Mouse (Mus musculus) c-Kit-positive CD71-positive TER-119-positive erythroid progenitor cells, embryonic 14.5 days (primary cell): ENCODE results near the gene Utp20.
"Not testable (repeated sequence)": the region's sequence is repeated elsewhere in the genome, so short reads cannot be mapped to it uniquely, and the experiment has no call there.

Source experiments
- DNase-seq: peaks from one replicate; pipeline ENCODE4 v3.0.0-alpha.2; 2013; ENCODE audit warnings: low spot score

Utp20 gene

GRCm38 (mm10) chr10:88783941-88784340, 42.7 kb downstream of the Utp20 start:
- DNase-seq, result no peak

GRCm38 (mm10) chr10:88783135-88783534, 43.5 kb downstream of the Utp20 start:
- not testable (repeated sequence) for DNase-seq

- DNase-seq, result no peak
These were observed 45.9 kb downstream of the Utp20 start for GRCm38 (mm10) chr10:88780716-88781115.

DNA sequence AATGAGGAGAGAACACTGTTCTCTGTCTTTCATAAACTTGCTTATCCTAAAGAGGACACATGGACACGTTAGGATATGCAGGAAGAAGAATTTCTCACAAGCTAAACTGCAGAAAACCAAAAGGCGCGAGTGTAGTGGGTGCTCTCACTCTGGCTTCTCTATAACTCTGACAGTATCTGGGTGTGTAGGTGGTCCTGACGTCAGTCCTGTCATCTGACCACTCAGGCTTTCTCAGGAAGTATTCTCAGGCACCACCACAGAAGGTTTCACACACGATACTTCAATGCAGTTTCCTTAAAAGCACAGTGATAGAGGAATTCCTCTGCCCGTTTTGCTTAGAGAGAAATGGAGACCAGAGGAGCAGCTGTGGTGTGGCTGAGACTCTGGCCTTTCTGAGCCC, 50.4 kb downstream of the Utp20 start:
- DNase-seq, result no peak

- not testable (repeated sequence) for DNase-seq
These were observed 53.6 kb downstream of the Utp20 start for GRCm38 (mm10) chr10:88772965-88773364.

DNA sequence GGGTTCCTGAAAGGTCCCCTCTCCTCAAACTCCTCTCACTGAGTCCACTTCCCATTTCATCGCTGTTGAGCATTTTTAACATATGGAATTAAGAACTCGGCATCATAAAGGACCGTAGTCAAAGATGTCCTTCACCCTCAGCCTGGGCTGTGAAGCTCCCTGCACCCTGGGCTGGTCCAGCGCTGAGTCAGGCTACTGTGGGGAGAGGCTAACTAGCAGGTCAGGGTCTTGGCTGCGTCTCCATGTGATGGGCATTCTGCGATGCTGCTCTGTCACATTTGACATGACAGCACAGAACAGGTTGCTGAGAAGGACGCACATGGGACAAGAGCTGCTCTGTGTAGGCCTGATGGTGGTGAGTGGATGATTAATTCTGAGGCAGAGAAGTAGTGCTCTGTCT, 56.9 kb downstream of the Utp20 start:
- no peak for DNase-seq

- no peak for DNase-seq
These were observed 57.6 kb downstream of the Utp20 start for GRCm38 (mm10) chr10:88768961-88769360.

- DNase-seq, result no peak
These were observed 61.0 kb downstream of the Utp20 start for GRCm38 (mm10) chr10:88765431-88766142.

DNA sequence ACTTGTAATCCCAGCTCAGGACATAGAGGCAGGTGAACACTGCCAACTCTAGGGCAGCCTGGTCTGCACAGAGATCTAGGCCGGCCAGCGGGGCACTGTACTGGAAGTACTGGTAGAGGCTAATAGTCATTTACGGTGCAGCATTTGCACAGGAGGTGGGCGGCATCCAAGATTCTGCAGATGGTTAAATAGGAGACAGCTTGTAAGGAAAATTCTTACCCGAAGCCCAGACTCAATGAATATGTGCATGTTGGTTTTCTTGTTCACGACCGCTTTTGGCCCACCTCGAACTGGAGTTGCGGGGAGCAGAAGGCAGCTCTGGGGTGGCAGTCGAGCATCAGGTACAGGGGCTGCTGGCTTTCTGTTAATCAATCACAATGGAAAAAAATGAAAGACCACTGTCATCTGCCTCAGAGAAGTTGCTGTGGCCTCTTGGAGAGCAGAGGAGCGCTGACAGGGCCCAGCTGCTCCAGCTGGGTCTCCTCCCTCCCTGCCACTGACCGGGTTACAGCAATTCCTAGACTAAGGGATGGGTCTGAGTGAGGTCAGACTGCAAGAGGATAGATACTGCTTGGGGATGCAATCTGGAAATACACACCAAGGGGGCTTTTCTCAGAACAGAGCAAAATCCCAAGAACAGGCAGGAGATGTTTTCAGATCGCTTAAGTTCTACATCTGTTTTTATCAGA, 64.9 kb downstream of the Utp20 start:
- no peak for DNase-seq

GRCm38 (mm10) chr10:88741426-88741825, 85.2 kb downstream of the Utp20 start:
- no peak for DNase-seq

DNA sequence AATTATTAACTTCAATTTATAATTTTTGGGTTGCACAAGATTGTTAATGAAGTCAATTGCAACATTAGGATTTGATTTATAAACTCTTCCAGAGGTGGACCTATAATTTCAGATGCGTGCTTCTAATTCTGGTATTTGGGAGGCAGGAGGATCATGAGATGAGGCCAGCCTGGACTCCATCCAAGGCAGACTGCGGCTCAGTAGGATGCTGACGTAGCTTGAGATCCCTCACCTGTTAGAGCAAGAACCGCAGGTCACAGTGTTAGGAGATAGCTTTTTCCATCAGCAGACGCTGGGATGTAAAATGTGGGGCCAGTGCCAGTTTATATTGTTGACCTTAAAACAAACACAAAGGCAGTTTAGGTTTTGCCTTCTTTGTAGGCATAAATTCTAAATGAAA, 85.8 kb downstream of the Utp20 start:
- no peak for DNase-seq

- no peak for DNase-seq
These were observed 86.8 kb downstream of the Utp20 start for GRCm38 (mm10) chr10:88739818-88740217.

DNA sequence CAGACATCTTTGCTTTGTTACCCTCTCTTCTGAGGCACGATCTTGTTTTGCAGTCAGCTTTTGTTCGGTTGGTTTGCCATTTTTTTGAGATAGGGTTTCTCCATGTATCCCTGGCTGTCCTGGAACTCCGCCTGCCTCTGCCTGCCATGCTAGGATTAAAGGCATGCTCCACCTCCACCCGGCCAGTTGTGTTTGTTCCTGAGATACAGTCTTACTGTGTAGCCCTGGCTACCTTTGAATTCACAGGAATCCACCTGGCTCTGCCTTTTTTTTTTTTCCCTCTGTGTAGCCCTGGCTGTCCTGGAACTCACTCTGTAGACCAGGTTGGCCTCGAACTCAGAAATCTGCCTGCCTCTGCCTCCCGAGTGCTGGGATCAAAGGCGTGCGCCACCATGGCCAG, 87.5 kb downstream of the Utp20 start:
- DNase-seq, result not testable (repeated sequence)

GRCm38 (mm10) chr10:88732309-88732622, 94.3 kb downstream of the Utp20 start:
- peak; percentile 47 for DNase-seq

GRCm38 (mm10) chr10:88731496-88732308, 94.9 kb downstream of the Utp20 start:
- DNase-seq, result peak; percentile 21

DNA sequence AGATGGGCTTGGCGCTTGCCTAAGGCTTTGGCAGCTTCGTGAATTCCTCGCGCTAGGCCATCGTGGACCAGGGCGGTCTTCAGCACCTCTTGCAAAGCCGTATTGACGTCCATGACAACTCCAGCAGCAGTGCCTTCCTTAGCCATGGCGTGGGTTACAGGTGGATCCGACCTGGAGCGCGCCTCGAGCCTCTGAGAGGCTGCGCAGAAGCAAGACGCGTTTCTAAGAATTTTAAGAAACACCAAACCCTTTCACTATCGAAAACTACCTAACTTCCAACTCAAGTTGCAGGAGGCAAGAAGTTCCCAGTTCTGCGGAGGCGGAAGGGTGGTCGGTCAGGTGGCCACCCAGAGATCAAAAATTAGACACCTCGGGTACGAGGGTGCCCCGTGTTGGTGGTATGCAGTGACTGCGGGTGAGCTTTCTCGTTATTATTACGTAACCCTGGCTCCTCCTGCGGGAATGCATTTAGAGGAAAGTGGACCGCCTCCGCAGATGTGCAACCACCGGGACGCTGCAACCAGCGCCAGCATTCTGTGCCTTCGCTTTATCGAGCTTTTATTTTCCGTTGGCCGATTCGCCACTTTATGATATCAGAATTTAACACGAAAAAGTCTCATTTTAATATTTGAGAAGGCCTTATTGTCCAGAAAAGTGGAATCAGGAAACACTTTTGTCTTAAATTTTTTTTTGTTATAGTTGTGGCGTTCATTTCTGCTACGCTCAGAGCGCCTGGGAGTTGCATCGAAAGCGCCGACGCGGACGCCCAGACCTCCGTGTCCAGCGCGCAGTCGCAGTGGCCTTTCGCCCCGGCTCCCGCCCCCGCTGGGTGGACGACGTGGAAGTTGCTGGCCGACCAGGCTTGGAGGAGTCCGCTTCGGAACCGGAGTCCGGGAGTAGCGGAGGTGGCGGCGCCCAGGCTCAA, 95.8 kb downstream of the Utp20 start, which contains the start of gene Arl1:
Gene Arl1 (plus strand): TSS at position 288 of the 925 bp plus-strand sequence.
- DNase-seq, result peak; percentile 78

DNA sequence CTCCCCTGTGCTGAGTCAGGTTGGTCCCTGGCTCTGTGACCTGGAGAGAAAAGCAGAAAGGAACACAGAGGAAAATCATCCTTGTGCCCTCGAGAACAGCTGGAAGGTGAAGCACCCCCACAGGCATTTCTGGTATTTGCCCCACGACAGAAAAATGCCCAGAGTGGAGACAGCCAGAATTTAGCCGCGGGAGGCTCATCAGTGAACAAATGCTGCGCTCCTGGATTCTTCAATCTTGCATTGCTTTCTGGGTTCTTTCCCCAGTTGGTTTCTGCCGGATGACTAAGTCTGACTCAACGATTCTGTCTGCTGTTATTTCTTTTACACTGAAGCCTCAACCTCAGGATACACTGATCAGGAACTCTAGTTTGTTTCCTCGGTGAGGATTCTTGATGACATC, 98.4 kb downstream of the Utp20 start:
- DNase-seq, result no peak

- peak; percentile 19 for DNase-seq
These were observed 99.5 kb downstream of the Utp20 start for GRCm38 (mm10) chr10:88727128-88727527.

- DNase-seq, result no peak
These were observed 101.3 kb downstream of the Utp20 start for GRCm38 (mm10) chr10:88725343-88725742.

GRCm38 (mm10) chr10:88719618-88720017, 107.0 kb downstream of the Utp20 start:
- DNase-seq, result no peak

GRCm38 (mm10) chr10:88717756-88718025, 108.9 kb downstream of the Utp20 start:
- DNase-seq, result no peak
